Mouse (Mus musculus) CH12F3 (cell line): Measurements from ENCODE around the gene Kcnd3.
"Not testable (repeated sequence)": the region's sequence is repeated elsewhere in the genome, so short reads cannot be mapped to it uniquely, and the experiment has no call there.

Source experiments
- in situ Hi-C: fragments of 300-500 bp; cut with MboI; formaldehyde crosslinking; loops from 2 replicates; pipeline ENCODE4 v1.14.3; 2020; ENCODE audit warnings: low sequenced_read_pairs

Gene Kcnd3

GRCm38 (mm10) chr3:105693327-105694080, 241.4 kb downstream of the Kcnd3 start:
- in situ Hi-C loops, result no loop called here

DNA sequence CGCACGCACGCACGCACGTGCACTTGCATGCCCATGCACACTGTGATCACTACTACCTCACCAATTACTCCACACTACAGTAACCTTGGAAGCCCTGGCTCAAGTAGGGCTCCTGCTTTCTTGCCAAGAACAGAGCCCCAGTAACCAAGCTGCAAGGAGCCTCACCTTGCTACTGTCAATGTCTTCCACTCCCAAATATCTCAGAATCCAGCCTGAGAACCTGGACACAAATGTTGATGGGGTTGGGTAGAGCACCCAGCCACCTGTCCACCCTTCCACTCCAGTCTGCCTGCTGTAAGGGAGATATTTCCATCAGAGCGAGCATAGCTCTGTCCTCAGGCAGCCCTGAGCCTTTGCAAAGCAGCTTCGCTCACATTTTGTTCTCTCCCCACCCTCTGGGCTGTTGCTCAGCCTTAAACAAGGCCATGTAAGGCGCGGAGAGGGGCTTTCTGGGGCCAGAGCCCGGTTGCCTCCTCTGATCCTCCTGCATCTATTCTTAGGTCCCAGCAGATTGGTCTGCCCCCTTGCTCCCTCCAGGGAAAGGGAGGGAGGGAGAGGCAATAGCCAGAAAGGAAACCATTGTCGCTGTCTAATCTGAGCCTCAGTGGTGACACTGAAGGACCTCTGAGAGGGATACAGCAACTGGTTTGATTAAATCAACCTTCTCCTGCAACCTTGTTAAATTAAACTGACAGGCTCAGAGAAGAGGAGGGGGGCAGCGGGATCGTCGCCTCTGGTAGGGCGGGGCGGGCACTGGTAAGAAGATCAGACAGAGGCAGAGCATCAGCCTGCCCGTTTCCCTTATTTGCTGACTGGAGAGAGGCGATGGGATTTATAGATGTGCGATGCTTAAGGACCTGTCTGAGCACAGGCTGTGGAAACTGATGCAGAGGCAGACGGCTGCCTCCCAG, 243.6 kb downstream of the Kcnd3 start:
- in situ Hi-C loops, result no loop called here

DNA sequence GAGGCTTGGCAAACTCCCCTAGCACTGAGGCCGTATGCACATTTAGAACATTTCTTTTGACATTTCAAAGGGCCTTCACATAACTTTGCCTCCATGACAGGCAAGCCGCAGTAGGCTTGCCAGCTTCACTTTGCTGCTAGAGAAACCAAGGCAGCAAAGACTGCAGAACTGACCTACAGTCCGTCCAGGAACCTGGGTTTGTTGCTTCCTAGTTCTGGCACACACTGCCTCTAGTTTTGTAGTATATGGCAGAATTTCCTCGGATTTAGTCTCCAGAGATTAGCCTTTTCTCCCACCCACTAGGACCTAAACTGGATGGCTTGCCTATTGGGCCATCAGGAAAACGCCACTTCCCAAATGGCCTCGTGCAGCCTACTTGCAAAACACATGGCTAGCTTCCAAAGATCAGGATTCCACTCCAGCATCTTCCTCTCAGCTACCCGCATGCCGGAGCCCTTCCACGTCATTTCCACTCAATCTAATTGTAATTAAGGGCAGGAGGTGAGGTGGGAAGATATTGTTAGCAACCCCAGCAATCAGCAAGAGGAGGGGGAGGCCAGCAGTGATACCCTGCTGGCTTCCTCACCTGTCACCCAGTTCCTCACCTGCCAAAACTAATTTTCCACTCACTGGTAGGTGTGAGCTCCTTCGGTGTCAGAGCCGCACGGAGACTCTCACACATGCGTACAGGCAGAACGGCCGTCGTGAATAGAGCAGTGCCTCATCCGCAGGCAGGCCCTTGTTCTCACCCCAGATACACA, 244.4 kb downstream of the Kcnd3 start:
- in situ Hi-C loops, result no loop called here

GRCm38 (mm10) chr3:105697148-105697441, 245.0 kb downstream of the Kcnd3 start:
- in situ Hi-C loops, result no loop called here

DNA sequence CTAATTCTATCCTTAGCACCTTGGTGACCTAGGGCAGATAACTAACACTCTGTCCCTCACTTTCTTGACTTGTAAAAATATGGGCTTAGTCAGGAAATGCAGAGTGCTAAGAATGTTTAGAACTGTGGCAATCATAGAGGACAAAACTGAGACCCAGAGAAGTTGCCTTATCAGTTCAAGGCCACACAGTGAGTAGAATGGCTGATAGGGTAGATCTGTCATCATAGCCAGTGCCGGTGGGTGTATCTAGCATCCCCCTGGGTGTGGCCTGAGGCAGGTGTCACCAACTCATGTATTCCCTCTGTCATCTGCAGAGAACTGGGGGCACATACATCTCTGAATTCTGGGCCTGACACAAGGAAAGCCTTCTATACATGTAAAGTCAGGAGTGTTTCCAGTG, 246.2 kb downstream of the Kcnd3 start:
- in situ Hi-C loops, result no loop called here

- in situ Hi-C loops, result no loop called here
These were observed 247.3 kb downstream of the Kcnd3 start for GRCm38 (mm10) chr3:105699241-105699933.

GRCm38 (mm10) chr3:105700786-105701185, 248.7 kb downstream of the Kcnd3 start:
- in situ Hi-C loops, result not testable (repeated sequence)

DNA sequence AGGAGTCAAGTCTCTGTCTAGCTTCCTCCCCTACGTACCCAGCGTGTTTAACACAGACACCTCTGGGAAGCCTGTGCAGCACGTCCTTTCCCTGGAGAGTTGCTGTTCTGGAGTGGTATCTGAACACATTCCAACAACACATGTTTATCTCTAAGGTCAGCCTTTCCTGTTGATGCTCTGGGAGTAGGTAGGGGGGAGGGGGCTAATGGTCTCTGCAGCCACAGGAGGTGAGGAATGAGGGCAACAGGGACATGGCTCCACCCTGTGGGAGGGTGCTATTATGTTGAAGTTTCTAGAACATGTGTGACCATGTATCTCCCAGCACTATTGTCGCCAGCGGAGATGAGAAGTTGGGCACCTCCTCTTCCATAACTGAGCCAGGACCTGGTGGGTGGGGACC, 249.3 kb downstream of the Kcnd3 start:
- in situ Hi-C loops, result no loop called here

DNA sequence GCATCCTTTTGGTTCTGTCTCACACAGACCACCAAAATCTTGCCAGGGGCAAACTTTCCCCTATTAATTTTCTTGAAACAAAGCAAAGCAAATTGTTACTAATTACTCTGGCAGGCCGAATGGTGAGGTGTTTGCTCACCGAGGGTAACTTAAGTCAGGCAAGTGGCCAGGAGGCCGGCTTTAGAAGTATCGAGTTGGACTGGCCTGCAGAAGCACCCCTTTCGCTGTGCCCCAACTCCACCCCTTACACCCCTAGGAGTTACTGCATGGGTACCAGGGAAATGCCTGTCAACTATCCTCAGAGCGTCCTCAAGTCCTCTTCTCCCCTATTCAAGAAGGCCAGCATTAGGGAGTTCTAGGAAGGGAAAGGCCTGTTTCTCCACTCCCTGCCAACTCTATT, 251.4 kb downstream of the Kcnd3 start:
- in situ Hi-C loops, result no loop called here

DNA sequence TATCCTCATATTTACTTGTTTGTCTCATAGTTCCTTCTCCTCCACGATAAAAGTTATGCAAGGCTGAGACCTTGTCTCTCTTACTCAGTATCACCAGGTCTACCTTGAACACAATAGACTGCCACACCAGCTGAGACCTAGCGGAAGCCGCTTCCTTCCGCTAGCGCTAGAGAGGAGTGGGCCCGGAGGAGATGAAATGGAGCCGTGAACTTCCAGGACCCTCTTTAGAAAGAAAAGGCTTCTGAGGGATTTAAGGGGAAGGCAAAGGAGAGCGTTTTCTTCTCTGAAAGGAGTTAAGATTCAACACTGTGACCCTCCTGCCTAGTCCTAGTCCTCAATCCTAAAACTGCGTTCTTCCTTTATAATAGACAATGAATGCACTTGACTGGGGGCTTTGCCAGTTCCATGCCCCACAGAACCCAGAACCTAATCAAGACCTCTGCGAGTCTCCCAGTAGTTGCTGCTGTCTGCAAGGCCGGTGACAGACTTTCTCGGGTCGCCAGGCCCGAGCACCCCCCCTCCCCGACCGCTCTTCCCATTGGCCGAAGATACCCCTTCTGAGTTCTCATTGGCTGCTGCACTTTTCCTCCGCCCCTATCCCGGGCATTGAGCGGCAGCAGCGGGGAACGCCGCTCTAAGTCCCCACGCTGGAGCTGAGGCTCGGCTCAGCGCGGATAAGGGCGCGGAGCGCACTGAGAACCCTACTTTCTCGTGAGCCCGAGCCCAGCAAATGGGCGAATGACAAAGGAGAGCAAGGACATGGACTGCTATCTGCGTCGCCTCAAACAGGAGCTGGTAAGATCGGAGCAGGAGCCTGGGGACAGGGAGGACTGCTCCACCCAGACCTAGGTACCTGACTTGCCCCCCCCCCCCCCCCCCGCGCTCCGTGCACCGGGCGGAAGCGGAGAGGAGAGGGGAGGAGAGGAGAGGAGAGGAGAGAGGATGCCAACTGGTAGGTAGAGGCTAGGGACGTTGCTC, 252.2 kb downstream of the Kcnd3 start, which contains the start of gene Inka2:
Gene Inka2 (plus strand): TSS at position 569 of the 978 bp plus-strand sequence.
- in situ Hi-C loops, result no loop called here

- in situ Hi-C loops, result no loop called here
These were observed 253.0 kb downstream of the Kcnd3 start for GRCm38 (mm10) chr3:105705061-105705549.

DNA sequence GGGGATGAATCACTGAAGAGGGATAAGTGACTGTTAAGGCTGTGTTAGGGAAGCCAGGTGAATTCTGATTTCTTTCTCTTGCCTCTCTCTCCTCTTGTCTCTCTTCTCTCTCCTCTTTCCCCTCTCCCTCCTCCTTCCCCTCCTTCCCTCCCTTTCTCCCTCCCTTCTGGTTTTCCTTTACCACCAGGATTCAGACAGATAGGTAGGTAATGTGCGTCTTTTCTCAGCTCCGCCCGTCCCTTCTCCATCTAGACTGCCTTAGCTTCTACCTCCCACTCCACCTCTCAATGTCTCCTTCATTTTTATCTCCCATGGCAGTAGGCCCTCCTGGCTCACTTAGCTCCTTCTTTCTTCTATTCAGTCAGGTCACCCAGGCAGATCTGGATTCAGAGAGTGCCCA, 253.4 kb downstream of the Kcnd3 start:
- in situ Hi-C loops, result no loop called here

- in situ Hi-C loops, result no loop called here
These were observed 254.4 kb downstream of the Kcnd3 start for GRCm38 (mm10) chr3:105706366-105707020.

DNA sequence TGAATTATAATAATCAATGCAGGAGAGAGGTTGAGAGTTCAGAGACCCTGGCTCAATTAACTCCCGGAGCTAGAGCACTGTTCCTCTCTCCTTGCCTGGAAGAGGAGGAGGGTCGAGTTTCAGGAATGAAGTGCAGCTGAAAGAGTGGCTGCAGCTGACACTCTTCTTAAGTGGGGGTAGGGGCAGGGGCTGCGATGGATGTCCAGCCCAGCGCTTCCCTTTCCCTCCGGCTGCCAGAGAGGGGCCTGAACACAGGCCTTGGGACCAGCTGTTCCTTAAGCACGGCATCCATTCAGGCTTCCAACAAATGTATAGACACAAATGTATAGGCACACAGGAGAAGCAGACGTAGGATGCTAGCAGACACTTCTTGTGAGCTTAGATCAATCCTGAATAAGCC, 255.5 kb downstream of the Kcnd3 start:
- in situ Hi-C loops, result no loop called here

GRCm38 (mm10) chr3:105710246-105710645, 258.1 kb downstream of the Kcnd3 start:
- in situ Hi-C loops, result no loop called here

GRCm38 (mm10) chr3:105711741-105712140, 259.6 kb downstream of the Kcnd3 start:
- in situ Hi-C loops, result no loop called here

DNA sequence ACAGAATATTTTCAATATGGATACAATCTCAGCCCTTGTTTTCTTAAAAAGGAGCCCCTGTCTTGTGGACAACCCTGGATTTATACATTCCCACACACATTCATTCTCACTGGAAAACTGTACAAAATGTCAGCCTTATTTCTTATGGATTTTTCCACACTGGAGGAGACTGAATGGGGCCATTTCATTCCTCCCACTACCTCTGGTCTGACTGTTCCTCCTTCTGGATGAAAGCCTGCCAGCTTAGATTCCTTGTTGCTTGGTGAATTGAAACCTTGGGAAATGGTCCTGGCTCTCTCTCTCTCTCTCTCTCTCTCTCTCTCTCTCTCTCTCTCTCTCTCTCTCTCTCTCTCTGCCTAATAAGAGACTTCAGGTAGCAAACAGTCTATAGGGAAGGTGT, 260.7 kb downstream of the Kcnd3 start:
- in situ Hi-C loops, result no loop called here

GRCm38 (mm10) chr3:105714091-105714819, 262.1 kb downstream of the Kcnd3 start:
- in situ Hi-C loops, result no loop called here
